Mouse (Mus musculus) MEL (cell line): ENCODE measurements around the gene Fam107b. TPM values are rescaled to one million over a fixed set of nuclear protein-coding genes. Genes with fewer than 3 reads are reported as not detected.

Experiments
- DNase-seq: peaks from one replicate; pipeline ENCODE4 v3.0.0; 2011; ENCODE audit warnings: low read depth, low spot score
- H3K27ac ChIP-seq: 2 replicates; pipeline ENCODE4 v1.5.1; 2012; ENCODE audit warnings: low read depth, mild to moderate bottlenecking, control low read depth, low read length, moderate library complexity; ENCODE audit not compliant: control insufficient read depth
- H3K27me3 ChIP-seq, 2 experiments: fragments of 150-350 bp in 1 of 2; sonication (generic) in 1 of 2; 2 replicates each; pipeline ENCODE4 v1.6.1; 2012; ENCODE audit warnings: low read length in 2 of 2, mild to moderate bottlenecking in 2 of 2, improper control_type of control experiment in 1 of 2, moderate library complexity in 1 of 2; ENCODE audit not compliant: insufficient read depth in 2 of 2, control insufficient read depth in 1 of 2
- H3K36me3 ChIP-seq, 2 experiments: 2 replicates each; pipeline ENCODE4 v1.6.1; 2012 to 2014; ENCODE audit warnings: low read length in 2 of 2, improper control_type of control experiment in 1 of 2, inconsistent platforms in 1 of 2, mild to moderate bottlenecking in 1 of 2; ENCODE audit not compliant: insufficient read depth in 2 of 2, control insufficient read depth in 1 of 2
- H3K4me1 ChIP-seq, 2 experiments: fragments of 150-350 bp in 1 of 2; sonication (generic) in 1 of 2; 2 replicates each; pipeline ENCODE4 v1.6.1; 2012; ENCODE audit warnings: low read length in 2 of 2, improper control_type of control experiment in 1 of 2, mild to moderate bottlenecking in 1 of 2; ENCODE audit not compliant: insufficient read depth in 2 of 2, control insufficient read depth in 1 of 2
- H3K4me3 ChIP-seq, 2 experiments: fragments of 150-350 bp in 1 of 2; sonication (generic) in 1 of 2; 2 replicates each; pipeline ENCODE4 v1.5.1; 2012; ENCODE audit warnings: low read depth in 2 of 2, low read length in 2 of 2, mild to moderate bottlenecking in 2 of 2, moderate library complexity in 2 of 2, control low read depth in 1 of 2, improper control_type of control experiment in 1 of 2; ENCODE audit not compliant: control insufficient read depth in 1 of 2, insufficient read depth in 1 of 2
- H3K79me2 ChIP-seq: 2 replicates; pipeline ENCODE4 v1.6.1; 2012; ENCODE audit warnings: mild to moderate bottlenecking, low read length, moderate library complexity; ENCODE audit not compliant: control insufficient read depth, poor library complexity, insufficient read depth
- H3K9ac ChIP-seq: 2 replicates; pipeline ENCODE4 v1.6.1; 2012; ENCODE audit warnings: low read depth, mild to moderate bottlenecking, control low read depth, low read length, moderate library complexity; ENCODE audit not compliant: control insufficient read depth, poor library complexity, severe bottlenecking
- H3K9me3 ChIP-seq: fragments of 150-350 bp; sonication (generic); replicated peaks from 2 replicates; pipeline ENCODE4 v1.6.1; 2012; ENCODE audit warnings: mild to moderate bottlenecking, low read length, improper control_type of control experiment, moderate library complexity; ENCODE audit not compliant: insufficient read depth
- E2F4 ChIP-seq: IDR thresholded peaks from 2 replicates; pipeline ENCODE4 v1.6.1; 2011; ENCODE audit warnings: low read depth, low read length, improper control_type of control experiment, borderline replicate concordance
- EP300 ChIP-seq, 2 experiments: IDR thresholded peaks; 2 replicates each; pipeline ENCODE4 v1.6.1; 2011; ENCODE audit warnings: improper control_type of control experiment in 2 of 2, low read length in 2 of 2, low read depth in 1 of 2, mild to moderate bottlenecking in 1 of 2
- GATA1 ChIP-seq: IDR thresholded peaks from 2 replicates; pipeline ENCODE4 v1.6.1; 2011; ENCODE audit warnings: low read depth, low read length, improper control_type of control experiment
- JUND ChIP-seq: IDR thresholded peaks from 2 replicates; pipeline ENCODE4 v1.6.1; 2011; ENCODE audit warnings: low read depth, mild to moderate bottlenecking, improper control_type of control experiment, low read length
- MAFK ChIP-seq: IDR thresholded peaks from 2 replicates; pipeline ENCODE4 v1.6.1; 2011; ENCODE audit warnings: low read depth, mild to moderate bottlenecking, low read length, improper control_type of control experiment, borderline replicate concordance
- MAZ ChIP-seq: IDR thresholded peaks from 2 replicates; pipeline ENCODE4 v1.6.1; 2012; ENCODE audit warnings: low read depth, mild to moderate bottlenecking, inconsistent platforms, low read length, improper control_type of control experiment
- MEF2A ChIP-seq: IDR thresholded peaks from 2 replicates; pipeline ENCODE4 v1.6.1; 2014; ENCODE audit warnings: low read depth, mild to moderate bottlenecking, inconsistent platforms, low read length, improper control_type of control experiment; ENCODE audit not compliant: poor library complexity, insufficient replicate concordance, severe bottlenecking; ENCODE audit errors: extremely low read depth
- MXI1 ChIP-seq: IDR thresholded peaks from 2 replicates; pipeline ENCODE4 v1.6.1; 2011; ENCODE audit warnings: mild to moderate bottlenecking, low read depth, low read length, improper control_type of control experiment
- MYB ChIP-seq: IDR thresholded peaks from 2 replicates; pipeline ENCODE4 v1.6.1; 2011; ENCODE audit warnings: mild to moderate bottlenecking, low read depth, low read length, improper control_type of control experiment
- MYC ChIP-seq: IDR thresholded peaks from 2 replicates; pipeline ENCODE4 v1.6.1; 2011; ENCODE audit warnings: low read depth, mild to moderate bottlenecking, low read length, improper control_type of control experiment, moderate library complexity
- NELFE ChIP-seq: IDR thresholded peaks from 2 replicates; pipeline ENCODE4 v1.6.1; 2011; ENCODE audit warnings: low read depth, low read length, improper control_type of control experiment
- POLR2AphosphoS2 ChIP-seq: IDR thresholded peaks from 2 replicates; pipeline ENCODE4 v1.6.1; 2011; ENCODE audit warnings: low read length, improper control_type of control experiment
- RCOR1 ChIP-seq: IDR thresholded peaks from 2 replicates; pipeline ENCODE4 v1.6.1; 2012; ENCODE audit warnings: low read depth, mild to moderate bottlenecking, inconsistent platforms, low read length, improper control_type of control experiment
- TBP ChIP-seq: IDR thresholded peaks from 2 replicates; pipeline ENCODE4 v1.8.0; 2011; ENCODE audit warnings: low read depth, low read length, improper control_type of control experiment
- TCF12 ChIP-seq: IDR thresholded peaks from 2 replicates; pipeline ENCODE4 v1.6.1; 2014; ENCODE audit warnings: low read depth, mild to moderate bottlenecking, inconsistent platforms, low read length, improper control_type of control experiment, moderate library complexity
- UBTF ChIP-seq: IDR thresholded peaks from 2 replicates; pipeline ENCODE4 v1.6.1; 2012; ENCODE audit warnings: low read depth, mild to moderate bottlenecking, inconsistent platforms, low read length, improper control_type of control experiment, moderate library complexity, borderline replicate concordance; ENCODE audit not compliant: insufficient read depth
- USF1 ChIP-seq: IDR thresholded peaks from 2 replicates; pipeline ENCODE4 v1.6.1; 2014; ENCODE audit warnings: low read depth, mild to moderate bottlenecking, inconsistent platforms, low read length, improper control_type of control experiment, moderate library complexity
- ZMIZ1 ChIP-seq: IDR thresholded peaks from 2 replicates; pipeline ENCODE4 v1.6.1; 2012; ENCODE audit warnings: low read depth, mild to moderate bottlenecking, inconsistent platforms, low read length, improper control_type of control experiment, moderate library complexity
- polyA plus RNA-seq, 2 experiments: library from polyadenylated mRNA; stranded (reverse) in 1 of 2; unstranded in 1 of 2; fragments of >175 nt in 1 of 2; fragments of >200 nt in 1 of 2; gene quantifications; 2 replicates each; pipeline versions ENCODE4 v1.2.1 to v1.2.4; 2012; ENCODE audit warnings: low replicate concordance in 2 of 2, low read depth in 1 of 2; ENCODE audit not compliant: insufficient read length in 2 of 2, insufficient read depth in 1 of 2, missing spikeins in 1 of 2
- total RNA-seq: library from RNA; depleted of rRNA; stranded (reverse); fragments of 300-350 nt; gene quantifications from 2 replicates; pipeline ENCODE4 v1.2.3, GENCODE M21; 2012

Gene Fam107b
- total and polyA plus RNA-seq, 3 experiments: 10.0 to 15.5 TPM; not detected in 1

DNA sequence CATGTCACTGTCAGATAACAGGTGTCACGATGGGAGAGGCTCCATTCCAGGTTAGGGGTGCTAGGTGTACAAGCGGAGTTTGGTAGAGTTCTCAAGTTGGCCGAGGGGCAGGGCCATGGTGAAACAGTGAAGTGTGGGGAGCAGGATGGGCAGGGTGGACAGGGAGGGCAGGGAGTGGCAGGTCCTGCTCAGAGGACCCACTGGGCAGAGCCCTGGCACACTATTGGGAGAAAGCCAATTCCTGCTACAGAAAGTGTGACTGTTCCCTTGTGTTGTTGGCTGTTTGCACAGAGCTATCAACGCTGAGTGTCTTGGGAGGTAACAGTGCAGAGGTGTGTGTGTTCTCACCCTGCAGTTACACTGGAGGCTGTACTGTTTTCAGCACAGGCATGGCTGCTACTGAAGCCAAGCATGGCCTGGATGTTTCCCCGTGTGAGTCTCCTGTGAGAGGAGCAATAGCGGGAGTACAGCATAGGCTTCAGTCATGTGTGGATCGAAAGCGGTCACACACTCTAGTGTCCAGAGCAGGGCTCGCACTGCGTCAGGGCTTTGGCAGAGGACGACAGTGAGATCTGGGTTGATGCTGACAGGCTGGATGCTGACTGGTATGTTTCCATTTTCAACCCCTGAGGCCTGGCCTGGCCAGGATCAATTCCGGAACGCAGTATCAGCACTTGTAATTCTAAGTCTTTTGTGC lies 175.8 kb downstream of the Fam107b start:
- Histone ChIP-seq H3K9ac (no peak overlapping the region), H3K36me3 (no peaks in the 10 kb centered on the region)

DNA sequence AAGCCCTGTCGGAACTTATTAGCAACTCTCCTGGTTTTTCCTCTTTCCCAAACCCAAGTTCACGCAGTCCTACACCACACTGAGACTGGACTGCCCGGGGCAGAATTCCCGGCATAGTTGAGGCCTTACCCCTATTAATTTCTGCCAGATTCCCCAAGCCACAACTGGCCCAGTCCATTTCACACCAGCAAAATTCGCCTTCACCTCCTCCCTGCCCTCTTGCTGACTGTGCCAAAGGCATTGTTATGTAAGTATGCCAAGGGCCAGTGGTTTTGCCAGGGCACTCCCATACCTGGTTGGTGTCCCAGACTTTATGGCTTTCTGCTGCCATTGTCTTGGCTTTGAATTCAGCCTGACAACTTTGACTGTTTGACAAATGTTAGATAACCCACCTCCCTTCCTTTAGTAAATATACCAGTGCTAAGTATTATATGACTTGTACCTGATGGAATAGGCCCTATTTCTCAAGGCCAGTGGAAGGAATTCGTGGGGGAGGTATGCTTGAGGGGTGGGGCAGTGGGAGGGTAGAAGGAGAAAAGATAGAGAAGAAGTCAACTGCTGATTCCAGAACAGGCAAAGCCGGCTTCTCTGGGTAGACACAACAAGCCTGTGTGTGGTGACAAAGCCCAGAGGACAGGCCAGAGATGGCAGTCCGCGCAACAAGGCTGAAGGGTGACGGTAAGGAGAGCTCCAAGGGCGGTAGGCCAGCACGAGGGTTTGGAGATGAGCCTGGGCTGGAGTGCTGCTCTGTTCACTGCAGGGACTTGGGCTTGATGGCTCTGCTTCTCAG lies 178.6 kb downstream of the Fam107b start:
- Histone ChIP-seq H3K36me3 (peaks cover 0 to under 1% of the 10 kb centered on the region in 2 experiments; a peak in 2 of 4 replicates), H3K27ac (no peak overlapping the region), H3K27me3 (no peaks in the 10 kb centered on the region), H3K4me1 (peaks cover 4 to 5% of the 10 kb centered on the region in 2 experiments), H3K4me3 (no peak overlapping the region), H3K9ac (no peak overlapping the region), H3K9me3 (no peaks in the 10 kb centered on the region)
- TF ChIP-seq UBTF (no peak), MEF2A (no peak), JUND (no peak), E2F4 (no peak)
- TF ChIP-seq, all 39 proteins: peak for 0
- no peak for DNase-seq
- no peaks in the 10 kb centered on the region for H3K79me2 ChIP-seq

More for the DNA sequence above, 175.8 kb downstream of the Fam107b start:
- DNase-seq: no peak
- no peaks in the 10 kb centered on the region for H3K4me1 ChIP-seq
- no peaks in the 10 kb centered on the region for H3K27me3 ChIP-seq
- TF ChIP-seq GATA1 (no peak), MXI1 (no peak), MAZ (no peak), MYB (no peak), E2F4 (no peak), MAFK (no peak), TCF12 (no peak)
- H3K9me3 ChIP-seq: no peaks in the 10 kb centered on the region
- H3K27ac ChIP-seq: no peak overlapping the region
- no peak overlapping the region for H3K4me3 ChIP-seq
- H3K79me2 ChIP-seq: no peaks in the 10 kb centered on the region

DNA sequence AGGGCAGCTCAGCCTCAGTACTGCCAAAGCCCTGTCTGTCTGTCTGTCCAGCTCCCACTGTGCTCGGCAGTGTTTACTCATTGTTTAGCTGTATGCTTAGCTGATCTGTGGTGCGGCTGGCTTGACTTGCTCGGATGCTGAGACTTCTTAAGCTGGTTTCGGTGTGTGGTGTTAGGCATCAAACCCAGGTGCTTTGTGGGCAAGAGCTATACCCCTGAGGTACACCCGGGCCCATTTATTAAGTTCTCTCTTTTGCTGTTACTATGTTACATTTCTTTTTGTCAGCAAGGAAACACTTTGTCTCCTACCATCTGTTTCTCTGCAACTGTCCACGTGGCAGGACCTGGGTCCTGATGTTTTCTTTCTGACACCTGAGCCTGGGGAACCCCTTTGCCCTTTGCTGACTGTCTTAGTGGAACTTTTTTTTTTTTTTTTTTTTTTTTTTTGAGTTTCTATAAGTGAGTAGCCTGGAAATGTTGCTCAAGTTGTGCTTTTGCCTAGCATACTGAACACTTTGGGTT lies 179.3 kb downstream of the Fam107b start:
- H3K9ac ChIP-seq: no peak overlapping the region
- H3K27ac ChIP-seq: no peak overlapping the region
- peaks cover 4 to 5% of the 10 kb centered on the region in 2 experiments for H3K4me1 ChIP-seq
- no peak for DNase-seq
- H3K9me3 ChIP-seq: no peaks in the 10 kb centered on the region
- peaks cover 0 to 3% of the 10 kb centered on the region in 2 experiments; a peak in 2 of 4 replicates for H3K36me3 ChIP-seq
- no peak for TF ChIP-seq E2F4
- TF ChIP-seq POLR2AphosphoS2: no peak
- TF ChIP-seq UBTF: no peak
- TF ChIP-seq MXI1: no peak
- no peak for TF ChIP-seq JUND
- no peak for TF ChIP-seq MAFK
- TF ChIP-seq GATA1: no peak
- no peak for TF ChIP-seq RCOR1
- TF ChIP-seq EP300 (IDR thresholded peaks at IDR 0.05; ENCODE audit: low read depth in 1 of 2, low read length in 2 of 2): no peak
- no peak for TF ChIP-seq MYC
- TF ChIP-seq TBP: no peak
- no peak for TF ChIP-seq MYB
- no peak for TF ChIP-seq ZMIZ1
- TF ChIP-seq NELFE: no peak
- TF ChIP-seq USF1: no peak
- no peak for TF ChIP-seq TCF12
- H3K79me2 ChIP-seq: no peaks in the 10 kb centered on the region
- no peaks in the 10 kb centered on the region for H3K27me3 ChIP-seq
- no peak overlapping the region for H3K4me3 ChIP-seq
